Mouse (Mus musculus) megakaryocyte, embryonic 14.5 days (primary cell): ENCODE data around the gene Brat1.

Source experiments
- FLI1 ChIP-seq: IDR thresholded peaks from 2 replicates; pipeline ENCODE4 v1.6.1; 2012; ENCODE audit warnings: low read length, inconsistent platforms, mixed read lengths
- GATA1 ChIP-seq: IDR thresholded peaks from 3 replicates; pipeline ENCODE4 v1.6.1; 2012; ENCODE audit warnings: mixed read lengths, low read length, inconsistent platforms, borderline replicate concordance

DNA sequence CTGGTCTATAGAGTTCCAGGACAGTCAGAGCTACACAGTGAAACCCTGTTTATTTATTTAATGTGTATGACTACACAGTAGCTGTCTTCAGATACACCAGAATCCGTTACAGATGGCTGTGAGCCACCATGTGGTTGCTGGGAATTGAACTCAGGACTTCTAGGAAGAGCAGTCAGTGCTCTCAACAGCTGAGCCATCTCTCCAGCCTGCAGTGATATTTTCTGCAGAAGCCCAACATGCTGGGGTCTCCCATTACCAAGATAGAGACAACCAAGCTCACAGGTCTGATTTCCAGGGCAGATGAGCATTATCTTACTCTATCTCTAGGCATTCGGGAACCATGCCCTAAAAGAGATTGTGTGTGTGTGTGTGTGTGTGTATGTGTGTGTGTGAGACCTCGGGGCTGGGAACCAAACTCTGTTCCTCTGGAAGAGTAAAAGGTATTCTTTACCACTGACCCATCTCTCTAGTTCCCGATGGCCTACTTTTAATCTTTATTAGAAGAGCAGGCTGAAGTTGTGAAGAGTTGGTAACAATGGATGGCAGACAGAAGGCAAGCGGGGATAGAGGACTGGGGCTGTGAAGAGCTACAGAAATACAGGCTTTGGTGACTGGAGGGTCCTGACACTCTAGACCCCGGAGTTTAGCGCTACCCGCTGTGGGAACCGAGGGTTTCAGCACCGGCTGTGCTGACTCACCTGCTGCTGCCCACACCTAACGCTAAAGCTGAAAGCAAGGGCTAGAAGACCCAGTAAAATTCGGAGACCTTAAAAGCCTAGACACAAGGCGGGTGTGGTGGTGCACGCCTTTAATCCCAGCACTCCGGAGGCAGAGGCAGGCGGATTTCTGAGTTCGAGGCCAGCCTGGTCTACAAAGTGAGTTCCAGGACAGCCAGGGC is 1.1 kb upstream of the Brat1 start:
- TF ChIP-seq GATA1 = no peak
- TF ChIP-seq FLI1 = no peak
